Mouse (Mus musculus): ENCODE data around the gene Olfr60. TPM values are rescaled to one million over a fixed set of nuclear protein-coding genes. Genes with fewer than 3 reads are reported as not detected.

The Olfr60 gene
- polyA plus RNA-seq, 1 experiment = not detected

DNA sequence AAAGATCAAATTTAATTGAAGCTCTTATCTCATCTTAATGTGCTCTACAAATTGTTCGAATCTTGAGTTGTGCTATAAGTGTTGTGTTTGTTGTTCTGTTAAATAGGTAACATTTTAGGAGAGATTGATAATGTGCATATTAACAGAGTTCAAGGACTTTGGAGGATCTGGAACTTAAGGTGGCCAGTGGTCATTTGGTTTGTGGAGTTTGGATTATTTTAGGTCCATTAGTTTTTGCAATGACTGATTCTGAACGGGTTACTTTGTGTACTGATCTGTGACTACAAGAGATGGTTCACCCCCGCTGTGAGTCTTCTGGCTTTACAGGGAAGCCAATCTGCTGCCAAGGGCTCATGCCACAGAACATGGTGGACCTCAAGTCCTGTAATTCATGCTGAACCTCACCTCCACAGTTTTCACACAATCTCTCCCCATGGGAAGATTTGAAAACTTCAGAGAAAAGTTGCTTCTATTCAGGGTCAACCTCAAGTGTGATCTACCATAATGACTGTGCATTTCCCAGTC is 41.5 kb downstream of the Olfr60 start:
- Histone ChIP-seq H3K27ac (ENCODE audit: insufficient read depth, low read depth, low read length) (no peak overlapping the region), H3K4me1 (ENCODE audit: control insufficient read depth, insufficient read depth, low read length) (no peaks in the 10 kb centered on the region), H3K4me3 (ENCODE audit: insufficient read depth, low read depth, low read length) (no peak overlapping the region)
- 85% methylated on average over 3 of the region's 3 CpGs for WGBS
- TF ChIP-seq CTCF (IDR thresholded peaks at IDR 0.05; ENCODE audit: insufficient read depth, low read depth, low read length) (no peak), POLR2A (IDR thresholded peaks at IDR 0.05; ENCODE audit: insufficient read depth, low read depth, low read length) (no peak)

DNA sequence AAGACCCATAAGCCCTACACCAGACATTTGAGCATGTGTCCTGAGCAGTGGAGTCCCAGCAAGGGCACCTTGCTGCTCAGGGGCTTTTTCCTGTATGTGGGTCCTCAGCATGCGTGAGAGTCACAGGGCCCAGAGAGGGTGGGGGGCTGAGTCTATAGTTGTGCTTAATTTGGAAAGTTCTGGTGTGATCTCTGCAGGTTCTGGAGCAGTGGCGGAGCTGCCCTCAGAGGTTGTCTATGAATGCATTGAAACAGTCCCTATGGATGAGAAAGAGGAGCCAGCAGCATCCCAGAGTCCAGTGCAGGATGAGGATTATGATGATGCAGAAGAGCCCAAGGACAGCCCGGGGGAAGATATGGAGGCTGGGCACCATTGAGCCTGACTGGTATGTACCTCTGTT is 62.1 kb downstream of the Olfr60 start:
- whole genome bisulfite sequencing = 96% methylated on average over 3 of the region's 3 CpGs
- no peak for TF ChIP-seq CTCF (IDR thresholded peaks at IDR 0.05; ENCODE audit: insufficient read depth, low read depth, low read length)
- no peak for TF ChIP-seq POLR2A (IDR thresholded peaks at IDR 0.05; ENCODE audit: insufficient read depth, low read depth, low read length)
- Histone ChIP-seq H3K4me1 (ENCODE audit: control insufficient read depth, insufficient read depth, low read length) (no peaks in the 10 kb centered on the region), H3K4me3 (ENCODE audit: insufficient read depth, low read depth, low read length) (no peak overlapping the region), H3K27ac (ENCODE audit: insufficient read depth, low read depth, low read length) (no peak overlapping the region)

DNA sequence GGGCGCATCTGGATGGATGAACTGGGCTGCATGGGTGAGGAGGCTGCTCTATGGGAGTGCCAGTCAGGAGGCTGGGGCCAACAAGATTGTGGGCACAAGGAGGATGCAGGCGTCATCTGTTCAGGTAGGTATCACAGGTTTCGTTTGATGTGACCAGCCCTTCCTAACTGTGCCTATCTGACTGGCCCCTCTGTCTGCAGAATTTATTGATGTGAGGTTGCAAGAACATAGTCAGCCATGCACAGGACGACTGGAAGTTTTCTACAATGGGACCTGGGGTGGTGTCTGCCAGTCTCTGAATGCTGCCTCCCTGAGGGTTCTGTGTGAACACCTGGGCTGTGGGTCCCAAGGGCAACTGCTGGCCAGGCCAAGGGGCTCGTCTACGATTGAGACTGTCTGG is 64.6 kb downstream of the Olfr60 start:
- 79% methylated on average over 6 of the region's 6 CpGs for WGBS
- no peak overlapping the region for H3K27ac ChIP-seq (ENCODE audit: insufficient read depth, low read depth, low read length)
- TF ChIP-seq POLR2A (IDR thresholded peaks at IDR 0.05; ENCODE audit: insufficient read depth, low read depth, low read length) (no peak), CTCF (IDR thresholded peaks at IDR 0.05; ENCODE audit: insufficient read depth, low read depth, low read length) (no peak)
- H3K4me1 ChIP-seq (ENCODE audit: control insufficient read depth, insufficient read depth, low read length) = no peaks in the 10 kb centered on the region
- H3K4me3 ChIP-seq (ENCODE audit: insufficient read depth, low read depth, low read length) = no peak overlapping the region

DNA sequence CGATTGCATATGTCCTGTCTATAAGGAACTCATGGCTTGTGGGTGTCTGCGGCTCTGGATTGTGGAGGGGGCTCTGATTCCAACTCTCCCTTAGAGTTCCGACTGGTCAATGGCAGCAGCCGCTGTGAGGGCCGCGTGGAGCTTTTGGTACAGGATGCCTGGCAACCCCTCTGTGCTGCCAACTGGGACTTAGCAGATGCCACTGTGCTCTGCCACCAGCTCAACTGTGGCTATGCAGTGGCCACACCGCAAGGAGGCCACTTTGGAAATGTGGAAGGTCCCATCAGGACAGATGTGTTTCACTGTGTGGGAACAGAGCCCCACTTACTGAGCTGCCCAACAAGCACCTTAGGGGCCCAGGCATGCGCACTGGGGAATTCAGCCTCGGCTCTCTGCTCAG is 65.7 kb downstream of the Olfr60 start:
- Histone ChIP-seq H3K4me1 (ENCODE audit: control insufficient read depth, insufficient read depth, low read length) (no peaks in the 10 kb centered on the region), H3K4me3 (ENCODE audit: insufficient read depth, low read depth, low read length) (no peak overlapping the region), H3K27ac (ENCODE audit: insufficient read depth, low read depth, low read length) (no peak overlapping the region)
- TF ChIP-seq POLR2A (IDR thresholded peaks at IDR 0.05; ENCODE audit: insufficient read depth, low read depth, low read length) = no peak
- no peak for TF ChIP-seq CTCF (IDR thresholded peaks at IDR 0.05; ENCODE audit: insufficient read depth, low read depth, low read length)
- WGBS = 90% methylated on average over 9 of the region's 9 CpGs

Other genes with a start within 250 kb of the Olfr60 start
- gene Paox, start 245.9 kb downstream of the Olfr60 start, polyA plus RNA-seq (2012; ENCODE audit: insufficient read depth, insufficient read length, low replicate concordance, missing spikeins) = not detected in 2 replicates
- gene Echs1, start 245.2 kb downstream of the Olfr60 start, polyA plus RNA-seq (2012; ENCODE audit: insufficient read depth, insufficient read length, low replicate concordance, missing spikeins) = not detected in 2 replicates
- gene Mtg1, start 224.1 kb downstream of the Olfr60 start, polyA plus RNA-seq (2012; ENCODE audit: insufficient read depth, insufficient read length, low replicate concordance, missing spikeins) = not detected in 2 replicates
- not detected in 2 replicates for gene Sprn, start 206.8 kb downstream of the Olfr60 start, polyA plus RNA-seq (2012; ENCODE audit: insufficient read depth, insufficient read length, low replicate concordance, missing spikeins)
- not detected in 2 replicates for gene Olfr522, start 196.9 kb downstream of the Olfr60 start, polyA plus RNA-seq (2012; ENCODE audit: insufficient read depth, insufficient read length, low replicate concordance, missing spikeins)
- not detected in 2 replicates for gene Olfr523, start 188.5 kb downstream of the Olfr60 start, polyA plus RNA-seq (2012; ENCODE audit: insufficient read depth, insufficient read length, low replicate concordance, missing spikeins)
- gene Olfr524, start 155.7 kb downstream of the Olfr60 start, polyA plus RNA-seq (2012; ENCODE audit: insufficient read depth, insufficient read length, low replicate concordance, missing spikeins) = not detected in 2 replicates
- gene Cd163l1, start 143.4 kb downstream of the Olfr60 start, polyA plus RNA-seq (2012; ENCODE audit: insufficient read depth, insufficient read length, low replicate concordance, missing spikeins) = not detected in 2 replicates
- gene 5830411N06Rik, start 114.4 kb downstream of the Olfr60 start, polyA plus RNA-seq (2012; ENCODE audit: insufficient read depth, insufficient read length, low replicate concordance, missing spikeins) = not detected in 2 replicates
- not detected in 2 replicates for gene Olfr525, start 40.8 kb downstream of the Olfr60 start, polyA plus RNA-seq (2012; ENCODE audit: insufficient read depth, insufficient read length, low replicate concordance, missing spikeins)
- not detected in 2 replicates for gene Olfr527, start 27.7 kb downstream of the Olfr60 start, polyA plus RNA-seq (2012; ENCODE audit: insufficient read depth, insufficient read length, low replicate concordance, missing spikeins)
- gene Olfr530, start 14.7 kb upstream of the Olfr60 start, polyA plus RNA-seq (2012; ENCODE audit: insufficient read depth, insufficient read length, low replicate concordance, missing spikeins) = not detected in 2 replicates
- not detected in 2 replicates for gene Olfr531, start 41.2 kb upstream of the Olfr60 start, polyA plus RNA-seq (2012; ENCODE audit: insufficient read depth, insufficient read length, low replicate concordance, missing spikeins)
- gene Olfr532, start 60.0 kb upstream of the Olfr60 start, polyA plus RNA-seq (2012; ENCODE audit: insufficient read depth, insufficient read length, low replicate concordance, missing spikeins) = not detected in 2 replicates
- not detected in 2 replicates for gene Olfr533, start 101.7 kb upstream of the Olfr60 start, polyA plus RNA-seq (2012; ENCODE audit: insufficient read depth, insufficient read length, low replicate concordance, missing spikeins)
- gene Olfr535, start 122.5 kb upstream of the Olfr60 start, polyA plus RNA-seq (2012; ENCODE audit: insufficient read depth, insufficient read length, low replicate concordance, missing spikeins) = not detected in 2 replicates
- not detected in 2 replicates for gene Olfr536, start 145.7 kb upstream of the Olfr60 start, polyA plus RNA-seq (2012; ENCODE audit: insufficient read depth, insufficient read length, low replicate concordance, missing spikeins)
- gene Olfr538, start 206.2 kb upstream of the Olfr60 start, polyA plus RNA-seq (2012; ENCODE audit: insufficient read depth, insufficient read length, low replicate concordance, missing spikeins) = not detected in 2 replicates
- not detected in 2 replicates for gene Olfr46, start 239.6 kb upstream of the Olfr60 start, polyA plus RNA-seq (2012; ENCODE audit: insufficient read depth, insufficient read length, low replicate concordance, missing spikeins)

Measured in olfactory bulb, adult 2 months (tissue).